Mouse (Mus musculus) monocyte, adult 5-6 weeks (primary cell): Measurements from ENCODE around the gene Gm6460. TPM values are rescaled to one million over a fixed set of nuclear protein-coding genes. Genes with fewer than 3 reads are reported as not detected.
"Not testable (repeated sequence)": the region's sequence is repeated elsewhere in the genome, so short reads cannot be mapped to it uniquely, and the experiment has no call there.

Experiments
- ATAC-seq: fragments of 153-309, 156-312 bp; replicated peaks from 2 replicates; pipeline ENCODE4 v1.8.0; 2017; ENCODE audit warnings: mild to moderate bottlenecking; ENCODE audit not compliant: low TSS enrichment, insufficient number of reproducible peaks, severe bottlenecking, poor library complexity, low FRiP score
- total RNA-seq: library from RNA; stranded (forward); fragments of 200-1000, 200-491, 200-594 nt; gene quantifications from 3 replicates; pipeline ENCODE4 v1.2.3, GENCODE M21; 2017

The Gm6460 gene
- total RNA-seq: not detected in 3 replicates

- ATAC-seq: not testable (repeated sequence)
Measured at GRCm38 (mm10) chr5:11594613-11595012, at the start of gene Gm6460. Gm6460 (plus strand) TSS chr5:11594913.

Other genes starting within 250 kb of the Gm6460 start
- gene Gm8897, start 178.5 kb upstream of the Gm6460 start, total RNA-seq: not detected in 3 replicates
- gene Gm8906, start 92.2 kb upstream of the Gm6460 start, total RNA-seq: not detected in 3 replicates
- gene Gm8922, start 87.0 kb downstream of the Gm6460 start, total RNA-seq: not detected in 3 replicates
- 1.6 to 2.6 TPM in 2 of 3 replicates, not detected in the other for gene Gm8926, start 175.6 kb downstream of the Gm6460 start, total RNA-seq